Mouse (Mus musculus) hindbrain, embryonic 10.5 days (tissue): ENCODE results near the gene Col4a3. TPM values are rescaled to one million over a fixed set of nuclear protein-coding genes. Genes with fewer than 3 reads are reported as not detected.

ENCODE experiments used
- DNase-seq: peaks from one replicate; pipeline ENCODE4 v3.0.0-alpha.2; 2017; ENCODE audit warnings: low spot score
- H3K27ac ChIP-seq: fragments of 300-500 bp; sonication (generic); 2 replicates; pipeline ENCODE4 v1.5.1; 2016; ENCODE audit warnings: mild to moderate bottlenecking, moderate library complexity
- H3K27me3 ChIP-seq: fragments of 300-500 bp; sonication (generic); 2 replicates; pipeline ENCODE4 v1.6.1; 2016; ENCODE audit warnings: mild to moderate bottlenecking; ENCODE audit not compliant: poor library complexity, insufficient read depth, severe bottlenecking
- H3K36me3 ChIP-seq: fragments of 300-500 bp; sonication (generic); 2 replicates; pipeline ENCODE4 v1.6.1; 2016; ENCODE audit warnings: mild to moderate bottlenecking, moderate library complexity
- H3K4me1 ChIP-seq: fragments of 300-500 bp; sonication (generic); replicated peaks from 2 replicates; pipeline ENCODE4 v1.6.1; 2016; ENCODE audit warnings: mild to moderate bottlenecking
- H3K4me3 ChIP-seq: fragments of 300-500 bp; sonication (generic); 2 replicates; pipeline ENCODE4 v1.5.1; 2016; ENCODE audit warnings: mild to moderate bottlenecking, moderate library complexity
- H3K9me3 ChIP-seq: fragments of 300-500 bp; sonication (generic); 2 replicates; pipeline ENCODE4 v1.6.1; 2016; ENCODE audit warnings: mild to moderate bottlenecking, moderate library complexity
- WGBS: fragments of 180-500 bp; shearing (Covaris S2); methylation state at CpG from one replicate; pipeline ENCODE4 v1.1.7; 2016; 5-methylcytosine and 5-hydroxymethylcytosine counted together
- polyA plus RNA-seq: library from polyadenylated mRNA; unstranded; fragments of >200 nt; fragmentation: Nextera tagmentation; extraction: Ambion mirVana; gene quantifications from 2 replicates; pipeline ENCODE4 v1.2.1, GENCODE M21; 2016

The Col4a3 gene
- polyA plus RNA-seq, 1 experiment from 2014 or later: 0.18 TPM

- H3K9me3 ChIP-seq: no peaks in the 10 kb centered on the region
- H3K36me3 ChIP-seq: peaks cover 17% of the 10 kb centered on the region
- no peaks in the 10 kb centered on the region for H3K4me1 ChIP-seq
- DNase-seq: no peak
- 91% methylated on average over 4 of the region's 4 CpGs for WGBS
- H3K27me3 ChIP-seq: no peaks in the 10 kb centered on the region
- no peak overlapping the region for H3K27ac ChIP-seq
- H3K4me3 ChIP-seq: no peak overlapping the region
These were observed 179.9 kb downstream of the Col4a3 start for GRCm38 (mm10) chr1:82766641-82767040.

- WGBS: 82% methylated on average over 5 of the region's 5 CpGs
- no peaks in the 10 kb centered on the region for H3K27me3 ChIP-seq
- no peak within 1 kb of the TSS for H3K27ac ChIP-seq
- H3K4me1 ChIP-seq: no peaks in the 10 kb centered on the region
- peaks cover 4% of the 10 kb centered on the region; the same call in 1 of the 2 replicates for H3K36me3 ChIP-seq
- no peak within 1 kb of the TSS for H3K4me3 ChIP-seq
- no peak for DNase-seq
- no peaks in the 10 kb centered on the region for H3K9me3 ChIP-seq
These were observed 181.5 kb downstream of the Col4a3 start, which contains the start of gene Tm4sf20 for GRCm38 (mm10) chr1:82768269-82768668. TSS of gene Tm4sf20 (minus strand) at chr1:82768461.

GRCm38 (mm10) chr1:82771022-82771586 is 184.4 kb downstream of the Col4a3 start, which contains the start of gene Gm47791:
TSS of gene Gm47791 (minus strand) at chr1:82771243.
- no peak for DNase-seq
- Histone ChIP-seq H3K27ac (0 out of 2 replicates have a peak within 1 kb of the TSS, but pooled peaks have one; percentile 36), H3K27me3 (no peaks in the 10 kb centered on the region), H3K9me3 (no peaks in the 10 kb centered on the region), H3K36me3 (peaks cover 4% of the 10 kb centered on the region; the same call in 1 of the 2 replicates), H3K4me3 (no peak within 1 kb of the TSS), H3K4me1 (no peaks in the 10 kb centered on the region)
- WGBS: 90% methylated on average over 15 of the region's 15 CpGs

Other genes starting within 250 kb of the Col4a3 start
- 0.05 and 0.18 TPM in 2 replicates for gene Col4a4, start 72 bp upstream of the Col4a3 start, polyA plus RNA-seq
- 203 and 222 TPM in 2 replicates for gene Mff, start 138.0 kb downstream of the Col4a3 start, polyA plus RNA-seq
- gene Tm4sf20, start 181.5 kb downstream of the Col4a3 start, polyA plus RNA-seq: 0.13 TPM in 1 of 2 replicates, not detected in the other
- not detected in 2 replicates for gene Gm47791, start 184.3 kb downstream of the Col4a3 start, polyA plus RNA-seq